Mouse (Mus musculus) right cerebral cortex, postnatal 25 days (tissue): Measurements from ENCODE around the gene Adcy4.
A peak's percentile ranks its signal among the peaks of the same experiment; 100 is the strongest.

Experiments
- DNase-seq: peaks from one replicate; pipeline ENCODE4 v3.0.0; 2022

Adcy4 gene

DNA sequence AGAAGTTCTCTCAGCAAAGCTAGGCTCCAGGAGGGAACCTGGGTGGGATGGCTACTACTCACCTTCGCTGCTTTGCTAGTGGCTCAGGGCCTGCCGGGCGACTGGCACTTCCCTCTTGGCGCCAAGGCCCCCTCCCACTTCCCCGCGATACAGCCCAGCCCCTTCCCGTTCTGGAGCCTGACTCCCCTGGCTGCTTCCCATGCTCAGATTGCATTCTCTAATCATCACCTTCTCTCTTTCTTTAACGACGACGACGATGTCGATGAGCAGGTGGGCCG is at the start of gene Adcy4:
Gene Adcy4 (minus strand): TSS at position 138 of the 278 bp plus-strand sequence.
- DNase-seq: no peak

DNA sequence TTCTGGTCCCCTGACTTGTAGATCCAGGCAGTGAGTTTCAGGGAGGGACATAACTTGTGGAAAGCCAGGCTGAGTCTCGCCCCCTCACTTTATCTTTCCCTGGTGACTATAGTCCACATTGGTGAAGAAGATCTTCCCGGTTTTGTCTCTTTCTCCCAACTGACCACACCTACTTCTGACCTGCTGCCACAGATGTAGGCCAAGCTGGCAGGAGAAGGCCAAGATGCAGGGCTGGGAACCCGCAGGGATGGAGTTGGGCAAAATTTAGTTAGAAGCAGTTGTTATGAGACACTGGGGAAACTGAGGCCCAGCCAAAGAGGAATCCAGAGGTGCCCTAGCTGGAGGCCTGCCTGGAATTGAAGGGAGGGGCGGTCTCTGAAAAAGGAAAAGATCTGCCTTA is 49.2 kb upstream of the Adcy4 start:
- no peak for DNase-seq

GRCm38 (mm10) chr14:55830331-55830730 is 46.4 kb upstream of the Adcy4 start:
- DNase-seq: no peak

- DNase-seq: no peak
Measured at GRCm38 (mm10) chr14:55829854-55830253, 46.0 kb upstream of the Adcy4 start.

GRCm38 (mm10) chr14:55828716-55829263 is 44.9 kb upstream of the Adcy4 start:
- DNase-seq: no peak

DNA sequence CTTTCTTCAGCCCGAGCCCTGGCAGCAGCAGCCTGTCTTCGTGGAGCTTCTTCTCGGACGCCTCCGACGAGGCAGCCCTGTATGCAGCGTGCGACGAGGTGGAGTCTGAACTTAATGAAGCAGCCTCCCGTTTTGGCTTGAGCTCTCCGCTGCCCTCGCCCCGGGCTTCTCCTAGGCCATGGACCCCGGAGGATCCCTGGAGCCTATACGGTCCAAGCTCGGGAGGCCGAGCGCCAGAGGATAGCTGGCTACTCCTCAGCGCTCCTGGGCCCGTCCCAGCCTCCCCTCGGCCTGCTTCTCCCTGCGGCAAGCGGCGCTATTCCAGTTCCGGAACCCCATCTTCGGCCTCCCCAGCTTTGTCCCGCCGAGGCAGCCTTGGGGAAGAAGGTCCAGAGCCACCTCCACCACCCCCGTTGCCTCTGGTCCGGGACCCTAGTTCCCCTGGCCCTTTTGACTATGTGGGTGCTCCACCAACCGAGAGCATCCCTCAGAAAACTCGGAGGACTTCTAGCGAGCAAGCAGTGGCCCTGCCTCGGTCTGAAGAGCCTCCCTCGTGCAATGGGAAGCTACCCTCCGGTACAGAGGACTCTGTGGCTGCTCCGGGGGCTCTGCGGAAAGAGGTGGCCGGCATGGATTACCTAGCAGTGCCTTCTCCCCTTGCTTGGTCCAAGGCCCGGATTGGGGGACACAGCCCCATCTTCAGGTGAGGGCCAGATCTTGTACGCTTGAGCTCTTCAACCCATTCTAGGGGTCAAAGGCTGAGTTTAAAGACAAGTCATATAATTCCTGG is 42.9 kb upstream of the Adcy4 start:
- DNase-seq: no peak

GRCm38 (mm10) chr14:55826142-55826541 is 42.2 kb upstream of the Adcy4 start:
- no peak for DNase-seq

DNA sequence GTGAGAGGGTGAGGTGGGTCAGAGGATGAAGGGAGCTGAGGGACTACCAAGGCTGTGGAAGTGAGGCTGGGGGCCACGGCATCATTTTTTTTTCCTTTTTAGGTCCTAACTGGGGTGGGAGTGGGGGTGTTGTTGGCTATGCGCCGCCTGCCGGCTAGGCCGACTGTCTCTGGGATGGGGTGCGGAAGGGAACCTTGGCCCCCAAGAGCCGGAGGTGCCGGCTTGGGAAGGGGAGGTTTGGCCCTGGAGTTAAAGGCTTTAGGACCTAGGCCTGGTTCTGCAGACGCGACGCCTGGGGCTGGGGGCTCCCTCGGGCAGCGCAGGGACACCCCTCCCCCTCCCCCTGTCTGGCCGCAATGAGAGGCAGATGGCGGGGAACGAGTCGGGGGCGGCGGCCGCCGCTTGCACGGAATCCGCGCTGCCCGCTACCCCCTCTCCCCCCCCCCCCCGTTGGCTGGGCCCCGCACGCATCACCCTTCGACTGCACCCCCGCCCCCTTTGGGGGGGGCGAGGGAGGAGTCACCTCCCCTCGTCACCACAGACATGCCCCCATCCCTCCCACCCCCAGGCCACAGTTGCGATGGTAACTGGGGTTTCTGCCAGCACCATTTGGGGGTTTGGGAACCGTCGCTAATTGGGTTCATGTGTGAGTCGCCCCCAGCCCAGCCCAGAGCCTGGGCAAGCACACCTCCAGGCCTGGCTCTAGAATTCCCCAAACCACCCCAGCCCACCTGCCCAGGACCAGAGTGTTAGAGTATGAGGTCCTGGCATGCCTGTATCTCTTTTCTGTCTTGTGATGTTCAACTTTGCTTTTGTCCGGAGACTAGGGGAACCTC is 41.5 kb upstream of the Adcy4 start:
- DNase-seq: no peak

- no peak for DNase-seq
Measured at GRCm38 (mm10) chr14:55824481-55825215, 40.8 kb upstream of the Adcy4 start.

- DNase-seq: no peak
Measured at GRCm38 (mm10) chr14:55824001-55824480, 40.1 kb upstream of the Adcy4 start.

GRCm38 (mm10) chr14:55822991-55823762 is 39.3 kb upstream of the Adcy4 start, which contains the start of gene Nfatc4:
TSS of gene Nfatc4 (plus strand) at chr14:55823144.
- peak; percentile 31 for DNase-seq

- DNase-seq: peak; percentile 32
Measured at GRCm38 (mm10) chr14:55822435-55822990, 38.6 kb upstream of the Adcy4 start.

DNA sequence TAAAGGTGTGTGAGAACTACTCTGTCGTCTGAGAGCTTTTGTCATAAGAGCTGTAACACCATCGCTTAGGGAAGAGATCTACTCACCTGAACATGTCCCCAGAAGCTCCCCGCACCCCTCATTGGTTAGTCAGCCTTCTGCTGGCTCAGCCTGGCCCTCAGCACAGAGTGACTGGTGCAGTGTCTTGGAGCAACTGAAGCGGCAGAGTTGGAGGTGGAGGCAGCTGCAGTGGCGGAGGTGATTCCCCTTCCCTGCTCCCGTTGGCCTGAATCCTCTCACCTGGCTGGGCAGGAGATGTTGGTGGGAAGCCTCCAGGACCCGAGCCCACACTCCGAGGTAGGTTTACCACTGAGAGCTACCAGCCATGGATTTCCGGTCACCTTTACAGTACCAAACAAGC is 36.7 kb upstream of the Adcy4 start:
- no peak for DNase-seq

DNA sequence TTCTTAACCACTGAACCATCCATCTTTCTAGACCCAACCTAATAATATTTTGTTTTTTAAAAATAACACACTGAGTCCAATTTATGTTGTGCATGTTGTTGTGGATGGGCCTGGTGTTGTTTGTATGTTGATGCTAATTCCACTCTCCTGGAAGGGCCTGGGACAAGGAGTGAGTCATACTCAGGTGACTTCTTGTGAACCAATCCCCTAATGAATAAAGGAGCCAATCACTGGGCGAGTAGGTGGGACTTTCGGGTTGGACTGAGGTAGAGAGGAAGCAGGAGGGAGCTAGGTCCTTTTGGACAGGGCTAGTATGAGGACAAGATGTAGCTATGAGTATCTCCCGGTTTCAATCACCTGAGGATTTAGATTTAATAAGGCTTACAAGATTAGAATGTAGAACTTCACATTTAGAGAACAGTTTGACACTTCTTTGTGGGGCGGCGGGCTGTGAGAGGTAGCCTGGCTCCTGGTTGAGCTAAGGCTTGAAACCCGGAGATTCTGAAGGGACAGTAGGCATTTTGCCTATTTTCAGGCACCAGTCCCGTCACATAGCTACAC is 36.0 kb upstream of the Adcy4 start:
- DNase-seq: no peak

DNA sequence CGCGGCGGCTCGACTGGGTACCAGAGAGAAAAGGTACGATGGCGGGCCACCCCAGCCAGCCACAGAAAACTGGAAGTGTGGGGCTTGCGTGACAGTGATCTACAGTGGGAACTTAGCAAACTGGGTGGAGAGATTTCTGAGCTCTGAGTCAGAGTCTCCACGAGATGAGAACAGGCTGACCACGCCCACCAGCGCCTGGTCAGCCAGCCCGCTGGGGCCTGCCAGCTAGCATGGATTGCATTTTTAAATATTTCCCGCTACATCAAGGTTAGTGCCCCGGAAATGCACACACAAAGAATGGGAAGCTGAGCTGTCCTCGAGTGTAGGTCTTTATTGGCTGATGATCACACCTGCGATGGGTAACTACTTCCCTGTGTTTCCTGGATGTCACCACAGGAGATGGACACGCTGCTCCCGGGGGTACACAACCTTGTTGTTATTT is 31.4 kb upstream of the Adcy4 start:
- peak; percentile 23 for DNase-seq

- DNase-seq: peak; percentile 40
Measured at GRCm38 (mm10) chr14:55814885-55815284, 31.0 kb upstream of the Adcy4 start.

GRCm38 (mm10) chr14:55795380-55796163 is 11.7 kb upstream of the Adcy4 start:
- no peak for DNase-seq

DNA sequence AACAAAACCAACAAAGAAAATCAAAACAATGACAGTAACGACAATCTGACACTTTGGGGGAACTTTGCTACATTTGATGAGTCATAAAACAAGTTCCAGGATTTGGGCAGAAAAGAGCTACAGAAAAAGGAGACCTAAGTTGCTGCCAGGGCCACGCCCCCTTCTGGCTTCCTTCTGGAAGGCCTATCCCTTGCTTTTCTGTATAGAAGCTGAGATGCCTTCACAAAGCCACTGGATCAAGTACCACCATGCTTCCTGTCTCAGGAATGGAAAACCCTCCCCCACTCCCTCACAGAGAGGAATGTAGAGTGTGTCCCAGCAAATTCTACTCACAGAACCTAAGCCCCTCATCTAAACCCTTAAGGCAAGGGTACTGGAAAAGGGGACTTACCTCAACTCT is 10.1 kb upstream of the Adcy4 start:
- DNase-seq: no peak

DNA sequence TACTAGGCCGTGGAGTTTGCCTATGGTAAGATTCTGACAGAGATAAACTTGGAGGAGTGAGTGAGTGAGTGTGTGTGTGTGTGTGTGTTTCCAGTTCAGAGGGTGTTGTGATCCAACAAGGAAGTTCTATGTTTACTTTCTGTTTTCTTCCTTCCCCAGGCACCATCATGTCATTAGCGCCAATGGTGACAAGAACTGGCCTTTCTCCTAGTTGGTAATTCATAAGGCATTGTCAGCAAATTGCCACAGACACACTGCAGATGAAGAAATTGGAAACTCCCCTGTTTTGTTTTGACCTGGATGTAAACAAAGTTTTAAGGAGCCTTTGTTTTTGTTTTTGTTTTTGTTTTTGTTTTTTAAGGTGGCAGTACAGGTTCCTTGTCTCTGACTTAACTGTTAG is 9.6 kb upstream of the Adcy4 start:
- no peak for DNase-seq

DNA sequence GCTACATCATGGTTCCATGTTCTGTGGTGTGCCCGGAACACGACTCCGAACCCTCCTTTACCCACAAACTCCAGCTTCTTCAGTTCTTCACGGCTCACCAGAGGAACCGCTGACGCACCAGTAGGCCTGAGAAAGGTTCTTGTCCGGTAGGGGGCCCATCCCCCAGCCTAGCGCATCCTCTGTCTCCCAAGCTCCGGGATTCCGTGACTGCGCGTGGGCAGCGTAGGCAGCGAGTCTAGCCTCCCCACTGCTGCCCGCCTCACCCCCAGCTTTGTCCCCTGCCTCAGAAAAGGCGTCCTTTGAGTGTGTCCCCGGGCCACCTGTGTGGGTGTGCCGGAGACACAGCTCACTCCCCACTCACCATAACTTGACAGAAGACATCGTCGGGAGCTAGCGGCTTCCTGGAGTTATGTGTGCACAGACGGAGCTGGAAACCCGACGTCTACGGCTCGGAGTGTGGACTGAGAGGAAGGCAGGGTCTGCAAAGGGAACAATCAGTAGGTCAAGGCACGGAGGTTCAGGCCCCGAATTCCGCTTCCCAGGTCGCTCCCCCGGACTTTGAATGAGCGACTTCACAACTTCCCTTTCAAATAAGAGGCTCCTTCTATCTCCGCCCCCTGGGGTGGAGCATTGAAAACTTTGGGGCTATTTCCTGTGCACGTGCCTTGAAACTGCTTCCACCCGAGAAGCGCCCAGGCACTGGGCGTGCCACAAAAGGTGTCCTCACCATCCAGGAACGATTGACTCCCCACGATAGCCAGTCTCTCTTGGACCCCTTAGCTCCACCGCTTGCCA is 4.6 kb upstream of the Adcy4 start, which contains the start of gene Ripk3:
Gene Ripk3 (minus strand): TSS at position 610 of the 795 bp plus-strand sequence.
- DNase-seq: no peak
